ENCODE assay signal across 17 mouse cellular contexts in genomic region chr19:60032667-60033066, GRCm38 (mm10).
"Had no signal": no experiment of that assay in that cellular context is flagged by ENCODE, and none has a peak within 500 bp of the region (broad histone marks: within the 10 kb centered on the region; RNA-seq: fewer than 3 reads in every experiment).

No protein-coding gene starts in this region.

- DNase-seq: lung, adult 18-20 months; lung, postnatal 14 days; lung, postnatal 36 days; right cerebral cortex, postnatal 14 days; thymus, adult 2 months; thymus, postnatal 25 days; thymus, postnatal 4 days had no signal

- H3K9me3 ChIP-seq: lung, embryonic 15.5 days; megakaryocyte, embryonic 14.5 days; midbrain, embryonic 13.5 days; midbrain, embryonic 15.5 days; neural tube, embryonic 12.5 days; stomach, embryonic 15.5 days had no signal

- H3K4me1 ChIP-seq: lung, embryonic 15.5 days; megakaryocyte, embryonic 14.5 days; midbrain, embryonic 13.5 days; midbrain, embryonic 15.5 days; stomach, embryonic 15.5 days had no signal

- H3K27me3 ChIP-seq: lung, embryonic 15.5 days; megakaryocyte, embryonic 14.5 days; midbrain, embryonic 13.5 days; midbrain, embryonic 15.5 days; neural tube, embryonic 12.5 days; stomach, embryonic 15.5 days had no signal

- H3K4me2 ChIP-seq: lung, embryonic 15.5 days; midbrain, embryonic 11.5 days; midbrain, embryonic 13.5 days; midbrain, embryonic 15.5 days; neural tube, embryonic 12.5 days; stomach, embryonic 15.5 days had no signal

- ATAC-seq: lung, postnatal 0 days; midbrain, embryonic 13.5 days; midbrain, embryonic 15.5 days had no signal

- H3K4me3 ChIP-seq: lung, embryonic 15.5 days; megakaryocyte, embryonic 14.5 days; midbrain, embryonic 13.5 days; midbrain, embryonic 15.5 days; neural tube, embryonic 12.5 days; stomach, embryonic 15.5 days had no signal

- H3K9ac ChIP-seq: lung, embryonic 15.5 days; midbrain, embryonic 13.5 days; midbrain, embryonic 15.5 days; neural tube, embryonic 12.5 days; stomach, embryonic 15.5 days had no signal

- H3K27ac ChIP-seq: lung, embryonic 15.5 days; macrophage; midbrain, embryonic 13.5 days; midbrain, embryonic 15.5 days; neural tube, embryonic 12.5 days; stomach, embryonic 15.5 days; stomach, postnatal 0 days had no signal

- H3K36me3 ChIP-seq: lung, embryonic 15.5 days; midbrain, embryonic 13.5 days; midbrain, embryonic 15.5 days; neural tube, embryonic 12.5 days; stomach, embryonic 15.5 days had no signal
